Mouse (Mus musculus) large intestine, adult 2 months (tissue): Measurements from ENCODE around the gene Atp8a2. TPM values are rescaled to one million over a fixed set of nuclear protein-coding genes. Genes with fewer than 3 reads are reported as not detected.
"Not testable (repeated sequence)": the region's sequence is repeated elsewhere in the genome, so short reads cannot be mapped to it uniquely, and the experiment has no call there.

Experiments
- DNase-seq: peaks from one replicate; pipeline ENCODE4 v3.0.0-alpha.2; 2012; ENCODE audit warnings: low read depth, low spot score
- WGBS: fragments of 180-500 bp; shearing (Covaris S2); methylation state at CpG from one replicate; pipeline ENCODE4 v1.1.7; 2018; 5-methylcytosine and 5-hydroxymethylcytosine counted together
- polyA plus RNA-seq: library from polyadenylated mRNA; depleted of rRNA; stranded (reverse); fragments of >200 nt; gene quantifications from 2 replicates; pipeline ENCODE4 v1.2.3, GENCODE M21; 2012

Gene Atp8a2
- polyA plus RNA-seq, 1 experiment, result 2.4 TPM

DNA sequence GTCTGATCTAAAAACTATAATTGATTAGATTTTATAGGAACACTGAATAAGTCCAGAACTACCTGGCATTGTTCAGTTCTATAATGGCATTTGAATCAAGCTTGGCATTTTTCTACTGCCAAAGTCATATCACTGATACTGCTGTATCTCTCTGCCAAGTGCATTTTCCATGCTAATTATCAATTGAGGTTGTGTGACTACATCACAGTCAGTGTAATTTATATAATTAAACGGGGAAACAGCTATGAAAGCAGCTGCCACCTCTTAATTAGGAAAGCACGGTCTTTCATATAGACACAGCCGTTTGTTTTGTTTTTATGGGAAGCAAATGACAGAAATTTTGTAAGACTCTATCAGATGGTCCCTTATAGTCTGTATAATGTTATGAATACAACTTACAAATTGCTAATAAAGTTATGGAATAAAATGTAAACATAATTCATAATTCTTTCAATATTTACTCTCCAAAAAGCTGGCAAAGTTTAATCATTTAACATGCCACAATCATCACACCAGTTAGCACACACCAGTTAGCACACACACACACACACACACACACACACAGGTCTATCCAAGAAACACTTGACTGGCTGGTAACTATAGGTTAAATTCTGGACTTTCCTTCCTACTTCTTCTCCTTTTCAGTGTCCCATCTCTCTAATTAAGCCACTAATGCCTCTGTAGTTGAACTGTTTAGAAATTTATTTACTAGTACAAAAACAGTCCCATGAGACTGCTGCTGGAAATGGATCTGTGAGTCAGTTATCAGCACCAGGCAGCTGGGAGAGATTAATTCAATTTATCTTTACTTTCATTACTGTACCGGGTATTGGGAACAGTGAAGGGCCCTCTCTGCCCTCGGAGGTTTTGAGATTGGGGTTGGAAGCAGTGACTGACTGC is 377.5 kb downstream of the Atp8a2 start:
- no peak for DNase-seq
- 69% methylated on average over 5 of the region's 5 CpGs for WGBS

DNA sequence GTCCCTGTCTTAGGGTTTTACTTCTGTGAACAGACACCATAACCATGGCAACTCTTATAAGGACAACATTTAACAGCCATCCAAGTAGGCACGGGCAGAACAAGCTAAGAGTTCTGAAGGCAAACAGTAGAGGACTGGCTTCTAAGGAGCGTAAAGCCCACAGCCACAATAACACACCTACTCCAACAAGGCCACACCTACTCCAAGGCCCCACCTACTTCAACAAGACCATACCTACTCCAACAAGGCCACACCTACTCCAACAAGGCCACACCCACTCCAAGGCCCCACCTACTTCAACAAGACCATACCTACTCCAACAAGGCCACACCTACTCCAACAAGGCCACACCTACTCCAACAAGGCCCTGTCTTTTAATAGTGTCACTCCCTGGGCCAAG is 386.7 kb downstream of the Atp8a2 start:
- 33% methylated on average over 2 of the region's 2 CpGs for WGBS
- not testable (repeated sequence) for DNase-seq

DNA sequence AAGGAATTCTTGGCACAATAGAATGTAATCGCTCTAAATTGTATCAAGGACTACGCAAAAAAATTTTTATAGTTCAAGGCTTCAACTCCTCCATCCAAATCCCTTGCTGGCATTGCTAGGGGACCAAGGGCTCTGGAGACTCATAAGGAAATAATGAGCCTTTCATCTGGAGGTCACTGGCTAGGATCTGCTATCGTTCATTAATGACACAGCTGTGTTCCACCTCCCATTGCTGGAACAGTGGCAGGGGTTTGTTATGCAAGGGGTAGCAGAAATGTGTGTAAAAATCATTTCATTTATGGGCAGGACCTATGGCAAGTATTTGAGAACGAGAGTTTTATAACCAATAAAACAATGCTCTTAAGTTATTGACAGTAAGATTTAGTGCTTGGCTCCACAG is 387.2 kb downstream of the Atp8a2 start:
- WGBS, result 38% methylated on average over 4 of the region's 4 CpGs
- no peak for DNase-seq

DNA sequence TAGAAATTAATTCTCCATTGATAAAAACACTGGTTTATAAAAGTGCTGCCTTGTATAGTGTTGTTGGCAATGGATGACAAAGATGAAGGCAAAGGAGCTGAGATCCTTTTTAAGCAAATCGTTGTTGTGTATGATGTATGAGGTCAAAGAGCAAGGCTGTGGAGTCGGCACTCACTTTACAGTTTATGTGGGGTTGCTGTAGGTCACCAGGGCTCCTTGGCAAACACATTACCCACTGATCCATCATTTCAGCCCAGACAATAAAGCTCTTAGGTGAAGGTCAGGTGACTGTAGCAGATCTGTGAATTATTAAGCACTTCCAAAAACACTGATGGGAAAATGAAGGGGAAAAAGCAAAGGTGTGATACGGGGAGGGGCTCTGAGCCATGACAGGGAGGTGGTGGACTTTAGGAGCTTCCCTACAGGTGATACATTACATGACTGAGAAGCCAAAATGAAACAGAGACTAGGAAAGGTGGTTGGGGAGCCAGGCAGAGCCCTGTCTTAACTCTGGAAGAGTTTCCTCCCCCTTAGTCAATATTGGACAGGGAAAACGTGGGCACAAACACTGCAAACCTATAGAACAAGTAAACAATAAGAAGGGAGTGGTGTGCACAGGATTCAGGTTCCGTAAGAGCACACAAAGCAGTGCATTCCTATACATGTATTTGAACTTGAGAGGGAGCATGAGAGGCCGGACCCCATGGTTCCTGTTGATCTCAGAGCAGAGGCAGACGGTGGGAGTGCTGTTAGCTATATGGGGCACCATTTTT is 389.3 kb downstream of the Atp8a2 start:
- 36% methylated on average over 7 of the region's 7 CpGs for WGBS
- DNase-seq, result peak; percentile 73

DNA sequence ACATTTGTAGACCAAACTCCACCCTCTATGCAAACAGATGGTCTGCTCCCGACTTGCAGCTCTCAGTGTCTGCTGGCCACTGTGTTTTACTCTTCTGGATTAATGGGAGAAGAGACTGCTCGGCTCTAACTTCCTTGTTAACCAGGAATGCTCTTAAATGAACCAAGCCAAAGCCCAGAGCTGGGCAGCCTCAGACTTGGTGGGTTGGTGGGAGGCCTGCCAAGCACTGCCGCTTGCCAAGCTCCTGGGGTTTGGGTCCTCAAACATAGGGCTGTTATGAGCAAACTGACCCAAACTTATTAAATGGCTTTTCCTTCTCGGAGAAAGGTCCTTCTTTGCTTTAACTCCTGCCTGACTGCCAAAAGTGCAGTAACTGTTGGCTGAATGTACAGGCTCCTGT is 390.1 kb downstream of the Atp8a2 start:
- DNase-seq, result no peak
- 11% methylated on average over 4 of the region's 4 CpGs for WGBS

DNA sequence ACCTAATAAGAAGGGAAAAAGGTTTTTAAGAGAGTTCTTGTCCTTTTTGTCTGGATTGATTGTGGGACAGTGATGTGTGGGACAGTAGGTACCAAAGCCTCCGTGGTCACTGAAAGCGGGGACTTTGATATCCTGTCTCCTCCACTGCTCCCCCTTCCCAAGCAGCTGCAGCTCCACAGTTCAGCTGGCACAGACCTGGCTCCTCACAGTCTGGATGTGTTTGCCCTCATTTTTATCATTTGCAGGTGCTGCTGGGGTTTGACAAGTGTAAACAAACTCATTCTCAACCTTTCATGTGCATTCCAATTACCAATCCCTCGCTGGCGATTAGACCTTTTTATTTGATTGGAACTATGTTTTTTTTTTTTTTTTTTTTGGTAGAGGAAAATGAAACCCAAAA is 390.8 kb downstream of the Atp8a2 start:
- DNase-seq, result peak; percentile 44
- 25% methylated on average over 4 of the region's 4 CpGs for WGBS

DNA sequence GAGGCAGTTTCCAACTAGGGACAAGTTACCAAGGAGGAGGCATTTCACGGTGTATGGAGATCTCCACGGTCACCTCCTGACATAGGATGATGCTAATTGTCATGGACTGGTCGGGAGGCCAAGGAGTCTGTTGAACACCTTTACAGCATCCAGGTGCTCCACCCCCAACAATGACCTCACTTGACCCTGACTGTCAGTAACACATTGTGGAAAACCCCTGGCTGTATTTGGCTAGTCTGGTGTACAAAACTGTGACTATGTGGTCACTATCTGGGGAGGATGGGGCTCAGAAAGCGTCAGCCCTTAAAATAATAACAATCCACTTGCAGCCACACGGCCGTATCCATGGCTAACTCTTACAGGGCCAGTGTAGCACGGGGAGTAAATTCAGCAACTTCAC is 391.3 kb downstream of the Atp8a2 start:
- DNase-seq, result peak; percentile 47
- 19% methylated on average over 7 of the region's 7 CpGs for WGBS

DNA sequence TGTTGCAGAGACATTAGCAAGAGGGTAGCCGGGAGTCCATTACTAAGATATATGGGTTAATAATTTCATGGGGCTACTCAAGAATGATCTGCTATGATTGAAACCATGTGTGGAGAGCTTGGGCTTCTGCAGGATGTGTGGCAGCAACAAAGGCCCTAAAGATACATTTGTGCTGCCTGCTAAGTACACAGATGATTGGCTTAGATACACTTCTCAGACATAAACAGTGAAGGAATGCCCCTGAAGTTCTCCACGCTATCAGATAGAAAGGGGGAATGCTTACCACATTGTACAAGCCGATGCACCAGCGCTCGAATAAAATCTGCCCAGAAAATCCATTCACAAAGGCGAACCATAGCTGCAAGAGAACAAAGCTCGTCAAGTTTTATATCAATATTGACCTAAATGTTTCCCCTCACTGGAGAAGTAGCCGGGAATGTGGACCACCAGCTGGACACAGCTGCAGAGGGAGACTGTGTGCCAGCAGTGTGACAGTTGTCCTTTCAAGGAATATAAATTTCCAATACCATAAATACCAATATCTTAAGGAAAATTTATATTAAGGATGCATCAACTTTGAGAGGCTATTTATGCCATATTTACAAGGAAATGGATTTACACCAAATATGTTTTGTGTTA is 394.9 kb downstream of the Atp8a2 start:
- no peak for DNase-seq
- 71% methylated on average over 8 of the region's 8 CpGs for WGBS

DNA sequence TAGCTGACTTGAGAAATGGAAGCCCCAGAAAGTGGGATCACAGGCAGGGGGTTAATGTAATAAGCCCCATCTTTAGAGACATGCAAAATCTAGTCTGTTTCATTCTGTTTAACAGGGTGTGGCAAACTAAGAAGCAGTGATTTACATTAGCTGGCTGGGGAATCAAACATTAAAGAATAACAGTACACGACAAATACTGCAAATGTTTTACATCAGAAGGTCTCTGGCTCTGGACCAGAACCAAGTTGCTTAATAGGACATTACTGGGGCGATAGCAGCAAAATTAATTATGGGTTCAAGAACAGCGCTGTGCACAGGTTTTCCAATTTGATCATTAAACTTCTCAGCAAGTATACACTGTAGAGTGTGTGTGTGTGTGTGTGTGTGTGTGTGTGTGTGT is 397.5 kb downstream of the Atp8a2 start:
- DNase-seq, result no peak
- WGBS, result 73% methylated on average over 3 of the region's 3 CpGs

DNA sequence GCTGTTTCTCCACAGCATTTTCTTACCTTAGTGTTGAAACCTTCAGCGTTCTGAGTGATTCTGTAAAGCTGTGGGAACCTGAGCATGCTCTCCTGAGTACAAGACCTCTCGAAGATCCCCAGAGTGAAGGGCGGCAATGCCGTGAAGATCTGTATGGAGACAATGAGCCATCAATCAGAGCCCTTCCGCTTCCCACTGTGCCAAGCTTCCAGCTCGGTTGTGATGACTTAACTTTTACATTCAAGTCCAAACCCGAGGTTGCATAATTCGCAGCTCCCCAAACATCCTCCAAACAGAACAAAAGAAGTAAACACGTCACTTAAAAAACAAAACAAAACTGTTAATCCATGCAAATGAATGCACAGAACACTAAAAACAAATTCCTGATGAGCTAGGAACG is 403.1 kb downstream of the Atp8a2 start:
- DNase-seq, result no peak
- WGBS, result 84% methylated on average over 10 of the region's 10 CpGs

DNA sequence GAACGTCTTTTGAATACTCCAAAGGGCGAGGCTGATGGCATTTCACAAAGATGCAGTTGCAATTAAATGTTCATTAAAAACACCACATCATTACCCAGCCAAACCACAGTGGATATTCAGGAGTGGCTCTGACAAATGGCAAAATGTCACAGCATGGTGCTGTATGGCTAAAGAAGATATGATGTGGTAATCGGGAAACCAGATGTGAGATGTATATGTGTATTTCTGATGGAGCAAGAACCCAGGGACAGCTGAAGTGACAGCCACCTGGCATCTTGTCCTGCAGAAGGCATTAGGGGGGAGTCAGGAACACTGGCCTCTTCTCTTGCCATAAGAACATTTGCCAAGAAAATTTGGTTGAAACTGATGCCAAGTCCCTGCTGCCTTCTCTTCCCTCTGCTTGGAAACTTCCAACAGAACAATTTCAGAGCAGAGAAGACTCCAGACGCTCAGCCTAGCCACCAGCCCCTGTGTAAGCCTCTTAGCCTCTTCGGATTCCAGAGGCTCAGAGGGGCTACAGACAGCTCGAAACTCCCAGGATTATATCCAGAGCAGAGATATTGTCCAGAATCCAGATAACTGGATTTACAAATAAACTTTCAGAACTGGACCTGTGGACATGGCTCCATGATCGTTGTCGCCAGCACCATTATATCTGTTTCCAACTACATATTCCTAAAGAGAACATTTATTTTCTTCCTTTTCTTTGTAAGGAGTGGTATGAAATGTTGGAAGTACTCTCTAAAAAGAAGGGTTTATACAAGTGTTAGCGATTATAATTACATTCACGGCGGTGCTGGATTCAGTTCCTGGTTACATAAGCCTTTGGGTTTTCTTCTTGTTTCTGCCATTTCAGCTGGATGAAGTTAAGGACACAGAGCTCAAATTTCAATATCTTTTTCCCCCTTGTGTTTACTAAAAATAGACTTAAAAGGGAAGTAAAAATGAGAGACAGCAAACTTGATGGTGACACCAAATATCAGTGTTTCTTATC is 413.3 kb downstream of the Atp8a2 start:
- WGBS, result 79% methylated on average over 11 of the region's 11 CpGs
- no peak for DNase-seq

DNA sequence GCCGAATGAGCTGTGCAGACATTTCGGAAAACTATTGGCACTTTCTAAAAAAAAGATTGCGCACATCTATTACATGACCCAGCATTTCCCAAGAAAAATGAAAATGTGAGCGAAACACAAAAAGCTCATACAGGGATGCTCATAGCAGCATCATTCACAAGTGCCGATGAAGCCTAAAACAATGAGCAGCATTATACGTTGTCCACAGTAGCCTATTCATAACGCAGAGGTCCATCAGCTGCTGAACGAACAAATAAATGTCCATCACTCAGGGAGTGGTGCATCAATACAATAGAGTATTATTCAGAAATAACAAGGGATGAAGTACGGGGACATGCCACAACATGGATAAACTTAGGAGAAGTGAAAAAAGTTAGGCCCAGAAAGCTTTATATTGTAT is 416.6 kb downstream of the Atp8a2 start:
- 79% methylated on average over 9 of the region's 9 CpGs for WGBS
- DNase-seq, result no peak

DNA sequence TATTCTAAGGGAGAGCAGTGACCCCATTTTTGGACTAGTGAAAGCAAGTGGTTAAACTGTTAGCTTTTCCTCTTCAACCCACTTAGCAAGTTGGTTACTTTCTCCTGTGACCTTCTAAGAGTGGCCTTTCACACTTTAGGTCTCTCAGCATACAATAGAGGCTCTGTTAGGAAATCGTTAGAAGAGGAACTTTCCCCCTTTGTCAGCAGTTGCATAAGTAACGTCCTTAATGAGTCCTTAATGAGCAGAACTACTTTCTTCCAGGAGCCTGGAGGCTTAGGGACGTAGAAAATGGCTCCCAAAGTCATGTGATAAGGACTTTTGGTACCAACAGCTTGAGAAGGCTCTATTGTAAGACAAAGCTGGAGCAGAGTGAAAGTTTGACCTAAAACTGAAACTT is 434.8 kb downstream of the Atp8a2 start:
- no peak for DNase-seq
- WGBS, result 59% methylated on average over 3 of the region's 3 CpGs

DNA sequence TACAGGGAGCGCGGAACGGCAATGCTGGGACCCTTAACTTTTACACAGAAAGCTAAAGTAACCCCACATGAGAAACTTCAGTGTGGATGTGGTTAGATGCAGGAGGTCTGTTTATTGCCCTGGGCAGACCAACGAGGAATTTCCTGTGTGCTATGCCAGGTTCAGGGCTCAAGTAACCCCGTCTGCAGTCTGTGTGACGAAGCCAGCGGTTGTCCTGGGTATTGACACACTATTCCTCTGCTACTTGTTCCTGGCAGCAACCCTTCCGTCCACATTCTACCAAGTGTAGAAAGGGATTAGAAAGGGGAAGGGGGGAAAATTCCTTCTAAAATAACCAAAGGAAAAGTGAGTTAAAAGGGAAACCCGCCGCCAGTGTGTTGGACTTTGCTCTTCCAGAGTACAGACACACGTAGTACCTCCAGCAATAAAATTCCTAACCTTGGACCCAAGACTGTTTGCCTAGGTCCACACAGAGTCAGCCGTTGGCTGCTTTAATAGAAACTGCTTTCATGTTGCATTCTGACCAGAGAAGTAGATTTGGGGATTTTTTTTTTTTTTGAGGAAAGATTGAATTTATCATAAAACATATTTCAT is 437.0 kb downstream of the Atp8a2 start:
- peak; percentile 64 for DNase-seq
- WGBS, result 21% methylated on average over 12 of the region's 12 CpGs

DNA sequence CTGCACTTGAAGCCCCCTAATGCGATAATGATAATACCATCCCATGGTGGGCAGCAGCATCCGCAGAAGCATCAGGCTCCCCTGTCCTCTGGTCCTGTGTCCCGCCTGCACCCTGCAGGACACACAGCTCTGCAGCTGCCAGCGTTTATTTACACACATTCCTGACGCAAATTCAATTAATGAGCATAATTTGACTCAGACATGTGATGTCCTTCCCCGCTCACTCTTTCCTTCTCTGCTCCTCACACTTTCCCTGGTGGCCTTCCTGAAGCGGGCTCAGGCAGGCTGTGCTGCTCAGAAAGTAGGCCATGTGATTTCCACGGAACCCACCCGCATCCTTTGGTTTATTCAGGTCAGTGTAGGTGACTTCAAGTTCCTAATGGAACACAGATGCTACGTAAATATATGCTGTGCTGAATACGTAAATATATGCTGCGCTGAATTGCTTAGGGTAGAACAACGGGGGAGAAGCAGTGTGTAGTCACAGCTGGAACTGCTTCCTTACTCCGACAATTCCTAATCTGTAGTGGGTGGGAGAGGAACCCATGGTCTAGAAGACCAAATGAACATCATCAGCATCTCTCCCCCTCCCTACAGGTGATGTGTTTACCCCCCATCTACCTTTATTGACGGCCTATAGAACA is 437.7 kb downstream of the Atp8a2 start:
- no peak for DNase-seq
- WGBS, result 47% methylated on average over 15 of the region's 15 CpGs

DNA sequence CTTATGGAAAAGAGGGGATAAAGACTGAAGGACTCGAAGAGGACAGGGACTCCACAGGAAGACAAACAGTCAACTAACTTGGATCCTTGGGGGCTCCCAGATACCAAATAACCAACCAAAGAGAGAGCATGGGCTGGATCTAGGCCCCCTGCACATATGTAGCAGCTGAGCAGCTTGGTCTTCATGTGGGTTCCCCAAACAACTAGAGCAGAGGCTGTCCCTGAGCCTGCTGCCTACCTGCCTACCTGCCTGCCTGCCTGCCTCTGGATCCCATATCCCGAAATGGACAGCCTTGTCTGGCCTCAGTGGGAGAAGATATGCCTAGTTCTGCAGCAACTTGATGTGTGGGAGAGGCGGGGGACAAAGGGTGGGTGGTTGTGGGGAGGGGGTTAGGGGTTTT is 444.6 kb downstream of the Atp8a2 start:
- DNase-seq, result no peak
- WGBS, result 86% methylated on average over 3 of the region's 3 CpGs

DNA sequence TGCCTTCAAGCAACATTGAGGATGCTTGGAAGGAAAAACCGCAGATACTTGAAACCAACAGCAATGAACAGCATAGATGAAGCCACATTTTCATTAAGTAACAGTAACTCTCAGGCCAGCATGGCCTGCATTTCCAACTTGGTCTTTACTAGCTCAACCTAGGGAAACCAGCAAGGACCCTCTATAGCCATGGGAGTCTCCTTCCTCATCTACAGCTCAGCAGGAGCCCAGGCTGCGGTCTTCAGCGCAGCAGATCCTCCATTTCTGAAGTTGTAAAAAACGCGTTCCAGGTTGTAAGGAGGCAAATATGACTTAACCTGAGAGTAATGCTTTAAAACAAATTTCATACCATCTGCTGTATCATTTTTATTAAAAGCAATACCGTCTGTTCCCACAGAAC is 447.0 kb downstream of the Atp8a2 start:
- WGBS, result 90% methylated on average over 6 of the region's 6 CpGs
- DNase-seq, result no peak

DNA sequence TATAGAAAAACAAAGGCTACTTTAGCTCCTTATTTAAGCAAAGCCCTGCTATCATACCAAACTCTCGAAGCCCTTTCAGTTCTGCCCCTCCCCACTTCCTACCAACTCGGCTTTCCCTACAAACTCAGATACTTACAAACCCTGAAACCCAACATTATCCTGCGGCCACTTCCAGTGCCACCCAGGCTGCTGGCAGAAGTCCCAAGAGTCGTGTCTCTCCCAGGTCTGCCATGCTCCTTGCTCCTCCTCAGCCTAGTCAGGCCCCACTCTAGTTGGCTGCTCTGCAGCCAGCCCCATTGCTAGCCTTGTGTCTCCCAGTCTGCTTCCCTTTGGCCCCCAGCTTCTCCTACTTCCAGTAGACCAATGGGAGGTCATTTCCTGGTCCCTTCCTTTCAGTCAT is 451.3 kb downstream of the Atp8a2 start:
- 66% methylated on average over 4 of the region's 4 CpGs for WGBS
- no peak for DNase-seq

DNA sequence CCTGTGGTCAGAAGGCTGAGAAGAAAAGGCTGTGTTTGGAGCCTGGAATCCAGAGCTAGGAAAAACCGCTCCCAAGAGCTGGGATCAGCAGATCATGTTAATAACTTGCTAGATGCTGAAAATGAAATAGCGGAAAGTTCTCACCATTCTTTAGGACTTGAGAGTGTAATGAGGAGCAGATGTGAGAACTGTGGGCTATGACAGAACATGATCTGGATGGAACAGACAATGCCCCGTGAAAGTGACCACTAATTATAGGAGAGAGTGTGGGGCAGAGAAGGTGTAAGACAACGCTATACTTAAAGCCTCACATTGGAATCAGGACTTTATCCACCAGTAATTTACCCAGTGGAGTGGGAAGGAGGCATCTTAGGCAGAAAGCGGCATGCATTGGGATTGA is 455.2 kb downstream of the Atp8a2 start:
- DNase-seq, result no peak
- 92% methylated on average over 5 of the region's 5 CpGs for WGBS
